Mouse (Mus musculus) inflammation-experienced regulatory T-cells, adult 6 months (primary cell): Measurements from ENCODE around the gene Rcn1. TPM values are rescaled to one million over a fixed set of nuclear protein-coding genes. Genes with fewer than 3 reads are reported as not detected.

ENCODE experiments used
- ATAC-seq: one replicate; pipeline ENCODE4 v1.8.0; 2017
- polyA plus RNA-seq, 3 experiments: library from polyadenylated mRNA; unstranded; fragments of 100-300 nt; shearing (Covaris generic); gene quantifications; one replicate each; pipeline ENCODE4 v1.2.1; 2017

Rcn1 gene
- polyA plus RNA-seq, 3 experiments from 2014 or later: 7.5 to 17.7 (median 8.5) TPM

GRCm38 (mm10) chr2:105336314-105337027 lies 62.6 kb downstream of the Rcn1 start:
- ATAC-seq: no peak

Other genes with a start within 250 kb of the Rcn1 start
- not detected for gene Them7, start 175.0 kb downstream of the Rcn1 start, polyA plus RNA-seq